Mouse (Mus musculus) naive thymus-derived CD4-positive, alpha-beta T cell, adult 2 months (primary cell): Measurements from ENCODE around the gene Znhit3.

Source experiments
- DNase-seq: peaks from one replicate; pipeline ENCODE4 v3.0.0-alpha.2; 2011; ENCODE audit warnings: low read depth

Gene Znhit3

DNA sequence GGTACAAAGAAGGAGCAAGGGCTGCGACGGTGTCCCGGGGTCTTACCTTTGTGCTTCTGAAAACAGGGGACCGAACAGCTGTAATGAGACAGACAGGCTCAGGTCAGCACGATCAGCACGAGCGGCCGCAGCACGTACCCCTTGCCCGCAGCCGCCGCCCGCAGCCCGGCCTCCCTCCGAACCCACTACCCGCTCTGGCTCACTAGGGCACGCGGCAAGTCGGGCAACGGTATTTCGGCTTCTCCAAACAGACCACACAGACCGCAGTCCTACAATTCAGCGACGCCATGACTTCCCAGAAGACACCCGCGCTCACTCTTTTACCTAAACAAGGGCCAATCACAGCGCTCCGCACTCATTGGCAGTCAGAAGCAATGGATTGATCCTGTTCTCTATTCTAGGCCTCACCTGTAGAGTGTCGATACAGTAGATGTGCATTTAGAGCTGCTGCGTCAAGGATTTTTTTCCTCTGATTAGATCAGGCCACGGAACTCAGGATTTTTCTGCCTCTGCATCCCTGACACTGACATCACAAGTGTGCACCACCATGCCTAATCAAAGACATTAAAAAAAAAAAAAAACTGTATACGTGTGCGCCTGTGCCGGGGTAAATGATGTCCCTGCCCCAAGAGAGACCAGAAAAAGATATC lies at the start of gene Znhit3:
Znhit3 (minus strand) TSS at position 314 of the 650 bp plus-strand sequence.
- DNase-seq: peak; percentile 91

DNA sequence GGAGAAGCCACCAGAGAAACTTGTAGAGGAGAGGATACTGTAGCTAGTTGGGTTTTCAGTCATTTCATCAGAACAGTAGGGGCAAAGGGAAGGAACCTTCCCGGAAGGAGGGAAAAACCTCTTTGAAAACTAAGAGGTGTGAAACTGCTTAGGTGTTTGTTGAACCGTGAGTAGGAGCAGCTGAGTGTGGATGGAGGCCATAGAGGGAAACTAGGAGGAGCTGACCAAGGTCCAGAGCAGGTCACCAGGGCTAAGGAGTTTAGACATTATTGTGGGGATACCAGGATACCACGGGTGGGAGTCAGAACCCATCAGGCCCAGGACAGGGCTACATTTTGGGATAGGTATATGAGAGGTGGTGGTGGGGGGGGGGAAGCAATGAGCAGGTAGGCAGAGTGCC lies 47.4 kb upstream of the Znhit3 start:
- no peak for DNase-seq

DNA sequence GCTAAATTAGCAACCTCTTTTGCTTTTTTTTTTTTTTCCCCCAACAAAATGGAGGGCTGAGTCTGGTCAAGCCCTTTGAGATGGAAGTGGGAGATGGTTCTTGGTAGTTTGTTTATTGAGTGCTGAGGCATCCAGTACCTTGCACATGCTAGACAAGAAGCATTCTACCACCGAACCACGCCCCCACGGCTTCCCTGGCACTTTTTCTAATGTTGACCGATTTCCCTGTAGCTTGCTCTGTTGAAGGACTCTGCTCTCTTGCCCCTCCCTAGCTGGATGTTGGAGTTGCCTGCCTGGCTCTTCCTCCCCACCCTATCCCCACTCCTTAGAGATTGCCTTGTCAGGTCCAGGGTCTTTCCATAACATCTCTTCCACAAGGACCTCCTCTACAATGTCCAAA lies 46.4 kb upstream of the Znhit3 start:
- DNase-seq: no peak

DNA sequence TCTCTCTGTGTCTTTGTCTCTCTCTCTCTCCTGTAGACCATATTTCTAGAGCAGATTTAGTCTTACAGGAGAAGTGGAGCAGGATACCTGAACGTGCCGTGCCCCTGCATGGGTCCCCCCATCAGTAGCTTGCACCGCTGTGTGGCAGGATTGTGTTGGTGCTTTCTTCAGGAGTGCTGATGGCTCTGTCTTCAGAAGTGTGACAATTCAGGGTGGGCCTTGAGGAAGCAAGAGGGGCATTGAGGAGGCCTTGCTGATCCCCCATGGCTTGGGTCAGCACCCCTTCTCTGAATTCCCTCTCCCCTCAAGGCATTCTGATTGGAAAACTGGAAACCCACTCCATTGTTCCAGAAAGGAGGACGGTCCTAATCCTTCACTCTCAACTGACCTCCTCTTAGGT lies 45.4 kb upstream of the Znhit3 start:
- no peak for DNase-seq

DNA sequence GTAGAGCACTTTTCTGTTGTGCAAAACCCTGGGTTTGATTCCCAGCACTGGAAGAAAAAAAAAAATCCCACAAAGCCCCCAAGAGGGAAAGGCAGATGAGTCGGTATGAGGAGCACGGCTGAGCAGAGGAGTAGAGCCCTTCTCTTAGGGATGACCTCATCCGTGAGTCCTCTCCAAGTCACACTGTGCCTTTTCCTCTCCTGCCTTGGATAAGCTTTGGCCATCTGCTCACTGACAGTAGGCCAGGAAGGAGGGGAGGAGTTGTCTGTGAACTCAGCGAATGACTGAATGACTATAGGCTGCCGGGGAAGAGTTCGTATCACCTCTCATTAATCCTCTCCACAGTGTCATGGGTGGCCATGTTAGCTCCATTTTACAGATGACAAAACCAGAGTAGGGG lies 44.6 kb upstream of the Znhit3 start:
- DNase-seq: no peak

DNA sequence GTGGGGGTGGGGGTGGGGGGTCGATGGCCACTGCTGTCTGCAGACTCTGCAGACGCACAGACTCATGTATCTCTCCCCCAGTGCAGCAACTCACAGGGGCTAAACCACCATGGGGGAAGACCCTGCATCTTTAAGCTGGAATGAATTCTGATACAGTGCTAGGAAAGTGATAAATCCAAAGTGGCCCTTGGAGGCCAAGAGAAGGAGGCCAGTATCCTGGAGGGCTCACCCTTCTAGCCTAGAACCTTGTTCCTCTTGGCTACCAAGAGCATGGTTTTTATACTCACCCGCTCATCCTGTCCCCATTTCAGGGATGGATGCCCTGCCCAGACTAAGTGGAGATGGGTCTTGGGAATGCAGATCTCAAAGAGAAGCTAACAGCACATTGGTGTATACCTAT lies 44.1 kb upstream of the Znhit3 start:
- no peak for DNase-seq

DNA sequence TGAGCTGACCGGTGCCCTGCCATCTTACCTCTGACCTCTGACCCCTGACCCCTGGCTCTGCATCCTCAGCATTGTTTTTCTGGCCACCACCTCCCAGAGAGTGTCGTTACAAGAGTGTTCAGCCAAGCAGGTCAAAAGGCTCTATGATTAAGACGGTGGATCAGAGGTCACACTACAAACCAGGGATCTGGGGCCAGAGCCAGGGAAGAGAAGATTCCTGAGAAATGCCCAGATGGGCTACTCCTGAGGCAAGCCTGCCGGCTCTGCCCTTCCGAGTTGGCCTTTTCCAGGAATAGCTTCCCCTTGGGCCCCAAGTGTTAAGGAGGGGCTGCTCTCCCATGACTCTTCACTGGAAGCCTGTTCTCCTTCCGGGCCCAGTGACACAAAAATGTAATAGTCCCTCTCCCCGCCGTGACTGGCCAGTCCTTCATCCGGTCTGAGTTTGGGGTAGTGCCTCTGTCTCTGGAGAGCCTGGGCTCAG lies 43.6 kb upstream of the Znhit3 start:
- no peak for DNase-seq

DNA sequence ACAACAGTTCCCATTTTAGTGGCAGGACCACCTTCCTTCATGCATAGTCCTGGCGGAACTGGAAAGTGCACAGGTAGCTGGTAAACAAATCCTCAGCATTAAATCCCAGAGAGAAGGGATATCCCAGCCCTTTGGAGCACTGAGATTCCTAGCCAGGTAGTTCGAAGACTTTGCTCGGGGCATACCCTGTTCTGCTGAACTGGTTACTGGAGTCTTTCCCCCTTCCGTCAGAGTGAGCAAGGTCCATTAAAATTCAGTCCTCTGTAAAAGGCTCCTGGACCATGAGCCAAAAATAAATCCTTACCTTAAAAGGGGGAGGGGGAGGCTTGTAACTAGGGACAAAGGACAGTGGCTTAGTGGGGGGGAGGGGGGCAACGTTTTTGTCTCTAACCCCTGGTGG lies 43.0 kb upstream of the Znhit3 start:
- no peak for DNase-seq

DNA sequence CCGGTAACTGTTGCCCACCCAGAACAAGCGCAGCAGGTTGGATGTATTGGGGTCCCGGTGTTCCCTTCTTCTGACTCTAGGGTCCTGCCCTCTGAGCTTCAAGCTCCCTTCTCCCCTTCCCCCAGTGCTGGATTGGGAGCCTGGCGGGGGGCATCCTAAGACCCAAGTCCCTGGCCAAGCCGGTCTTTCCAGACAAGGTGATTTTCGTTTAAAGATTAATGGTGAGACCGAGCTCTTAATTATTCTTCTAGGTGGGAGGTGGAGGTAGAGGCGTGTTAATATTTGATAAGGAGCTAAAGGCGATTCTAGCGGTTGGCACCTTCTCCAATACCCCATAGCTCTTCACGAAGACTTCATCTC lies 42.1 kb upstream of the Znhit3 start:
- DNase-seq: no peak

DNA sequence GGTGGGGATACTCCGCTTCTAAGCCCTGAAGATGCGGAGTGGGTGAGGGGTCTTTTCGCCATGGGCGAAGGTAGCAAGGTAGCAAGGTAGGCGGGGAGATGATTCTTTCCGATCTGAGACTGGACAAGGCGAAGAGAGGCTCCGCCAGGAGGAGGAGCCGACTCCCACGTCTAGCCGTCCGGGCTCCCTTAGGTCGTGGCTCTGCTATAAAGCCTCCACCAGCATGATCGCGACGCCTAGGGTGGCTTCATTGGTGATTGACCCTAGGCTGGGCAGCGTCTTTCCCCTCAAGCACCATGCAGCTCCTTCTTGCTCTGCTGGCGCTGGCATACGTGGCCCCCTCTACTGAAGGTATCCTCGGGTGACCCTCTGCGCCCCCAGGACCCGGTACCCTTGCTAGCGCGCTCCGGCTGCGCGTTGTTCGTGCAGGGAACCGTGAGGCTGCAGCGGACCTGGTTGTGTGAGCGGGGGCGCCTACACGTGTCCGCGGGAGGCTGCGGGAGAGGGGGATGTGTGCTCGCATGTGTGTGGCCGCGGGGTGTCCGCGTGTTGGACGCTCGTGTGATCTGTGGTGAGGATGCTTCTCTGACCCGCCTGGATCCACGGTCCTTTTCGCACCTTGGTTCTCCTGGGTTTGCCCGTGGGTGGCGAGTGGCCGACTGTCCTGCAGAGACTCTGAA lies 41.6 kb upstream of the Znhit3 start, which contains the start of gene Car4:
Car4 (plus strand) TSS at position 196 of the 680 bp plus-strand sequence.
- no peak for DNase-seq

DNA sequence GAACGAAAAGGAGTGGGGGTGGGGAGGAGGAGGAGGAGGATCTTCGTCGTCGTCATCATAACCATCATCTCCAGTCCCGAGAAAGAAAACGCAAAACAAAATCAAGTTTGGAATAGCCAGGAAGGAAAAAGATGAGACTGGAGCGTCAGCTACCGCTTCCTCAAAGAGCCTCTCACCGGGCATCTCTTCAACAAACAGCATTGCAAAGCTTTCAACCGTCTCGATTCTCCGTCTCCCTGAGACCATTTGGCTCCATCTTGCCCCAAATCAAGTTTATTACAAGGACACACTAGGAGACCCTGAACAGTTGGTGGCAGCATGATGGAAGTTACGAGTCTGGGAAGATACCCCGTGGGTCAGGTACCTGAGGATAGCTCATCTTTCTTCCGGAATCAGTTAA lies 41.0 kb upstream of the Znhit3 start:
- DNase-seq: no peak

DNA sequence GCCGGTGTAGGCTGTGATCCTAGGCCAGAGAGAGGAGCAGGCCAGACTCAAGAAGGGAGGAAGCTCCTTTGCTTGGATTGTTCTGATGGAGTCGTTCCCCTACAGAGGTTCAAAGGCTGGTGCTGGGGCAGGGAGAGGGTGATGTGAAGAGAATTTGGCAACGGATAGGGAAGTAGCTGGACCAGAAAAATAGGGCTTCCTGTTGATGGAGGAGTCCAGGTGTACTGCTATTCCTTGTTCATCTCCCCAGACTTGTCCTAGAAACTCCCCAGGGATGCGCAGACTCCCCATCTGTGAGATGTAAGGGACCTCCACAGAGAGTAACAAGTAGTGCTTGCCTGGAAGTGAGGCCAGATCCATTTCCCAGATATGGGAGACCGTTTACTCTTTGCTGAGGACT lies 40.2 kb upstream of the Znhit3 start:
- no peak for DNase-seq

DNA sequence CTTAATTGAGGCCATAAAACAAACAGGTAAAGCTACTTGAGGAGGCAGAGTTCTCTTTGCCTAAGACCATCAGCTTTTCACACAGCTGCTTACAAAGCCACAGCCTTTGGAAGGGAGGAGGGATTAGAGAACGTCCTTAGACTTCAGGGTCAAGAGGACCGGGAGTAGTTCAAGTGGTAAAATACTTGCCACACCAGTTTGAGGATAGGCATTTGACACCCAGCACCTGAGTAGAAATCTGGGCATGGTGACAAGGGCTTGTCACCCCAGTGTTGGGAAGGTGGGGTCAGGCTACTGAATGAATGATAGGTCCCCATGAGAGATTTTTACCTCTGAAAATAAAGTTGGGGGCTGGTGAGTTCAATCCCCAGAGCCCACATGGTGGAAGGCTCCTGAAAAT lies 36.4 kb upstream of the Znhit3 start:
- no peak for DNase-seq

DNA sequence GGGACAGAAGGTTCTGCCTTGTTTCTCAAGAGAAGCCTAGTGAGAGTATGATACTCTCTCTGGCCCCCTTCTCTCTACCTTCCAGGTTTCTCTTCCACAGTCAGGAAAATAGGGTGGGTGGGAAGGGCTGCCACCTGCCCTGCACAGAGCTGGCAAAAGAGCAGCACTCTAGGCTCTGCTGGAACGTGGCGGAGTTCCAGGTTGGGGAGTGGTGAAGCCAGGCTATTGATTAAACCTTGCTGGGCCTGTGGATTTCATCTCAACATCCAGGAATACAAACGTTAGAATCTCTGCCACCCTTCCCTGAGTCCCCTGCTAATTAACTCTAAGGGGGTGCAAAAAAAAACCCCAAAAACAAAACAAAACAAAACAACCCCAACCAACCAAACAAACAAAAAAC lies 32.4 kb upstream of the Znhit3 start:
- no peak for DNase-seq

DNA sequence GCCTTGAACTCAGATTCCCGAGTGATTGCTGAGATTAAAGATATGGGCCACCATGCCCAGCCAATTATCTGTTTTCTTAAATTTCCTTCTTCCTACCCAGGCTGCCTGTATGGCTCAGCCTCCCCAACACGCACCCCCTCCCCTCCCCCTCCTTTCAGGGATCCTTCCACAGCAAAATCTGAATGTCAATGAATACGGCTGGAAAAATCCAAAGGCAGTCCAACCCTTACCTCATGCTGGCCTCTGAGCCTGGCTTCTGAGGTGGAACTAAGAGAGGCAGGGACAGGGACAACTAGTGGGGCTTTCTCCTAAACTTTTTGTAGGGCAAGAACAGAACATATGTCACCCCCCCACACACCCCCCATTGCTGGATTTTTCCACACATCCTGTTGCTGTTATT lies 31.9 kb upstream of the Znhit3 start:
- DNase-seq: no peak

DNA sequence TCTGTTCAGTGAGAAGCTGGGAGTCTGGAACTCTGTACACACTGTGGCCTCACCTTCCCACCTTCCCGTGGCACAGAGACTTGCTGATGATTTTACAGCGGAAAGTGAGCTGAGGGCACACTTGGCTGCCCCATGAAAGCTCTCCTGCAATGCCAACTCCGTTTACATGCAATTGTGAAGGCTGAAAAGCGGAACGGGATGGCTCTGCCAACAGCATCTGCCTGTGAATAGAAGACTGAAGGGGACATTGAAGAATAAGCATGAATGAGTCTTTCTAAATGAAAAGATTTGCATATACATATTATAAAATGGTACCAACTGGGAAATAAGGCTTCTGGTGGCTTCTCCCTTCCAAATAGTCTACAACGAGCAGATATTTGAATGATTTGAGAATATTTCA lies 31.0 kb upstream of the Znhit3 start:
- DNase-seq: no peak

DNA sequence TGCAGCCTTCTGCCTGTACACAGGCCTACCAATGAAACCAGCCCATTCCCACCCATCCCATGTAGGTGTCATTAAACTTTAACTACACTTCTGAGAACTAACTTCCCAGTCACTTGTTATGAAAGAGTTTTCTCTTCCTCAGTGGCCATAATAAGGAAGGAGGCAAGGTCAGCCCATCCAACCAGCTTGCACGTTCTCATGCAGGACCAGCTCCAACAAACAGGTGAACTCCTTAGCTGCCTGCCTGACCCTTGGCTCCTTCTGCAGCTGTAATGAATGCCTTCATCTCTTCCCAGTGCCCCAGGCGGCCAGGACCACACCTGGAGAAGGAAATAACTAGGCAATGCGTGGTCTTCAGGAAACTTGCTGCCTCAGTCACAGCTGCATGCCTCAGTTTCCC lies 29.7 kb upstream of the Znhit3 start:
- no peak for DNase-seq

DNA sequence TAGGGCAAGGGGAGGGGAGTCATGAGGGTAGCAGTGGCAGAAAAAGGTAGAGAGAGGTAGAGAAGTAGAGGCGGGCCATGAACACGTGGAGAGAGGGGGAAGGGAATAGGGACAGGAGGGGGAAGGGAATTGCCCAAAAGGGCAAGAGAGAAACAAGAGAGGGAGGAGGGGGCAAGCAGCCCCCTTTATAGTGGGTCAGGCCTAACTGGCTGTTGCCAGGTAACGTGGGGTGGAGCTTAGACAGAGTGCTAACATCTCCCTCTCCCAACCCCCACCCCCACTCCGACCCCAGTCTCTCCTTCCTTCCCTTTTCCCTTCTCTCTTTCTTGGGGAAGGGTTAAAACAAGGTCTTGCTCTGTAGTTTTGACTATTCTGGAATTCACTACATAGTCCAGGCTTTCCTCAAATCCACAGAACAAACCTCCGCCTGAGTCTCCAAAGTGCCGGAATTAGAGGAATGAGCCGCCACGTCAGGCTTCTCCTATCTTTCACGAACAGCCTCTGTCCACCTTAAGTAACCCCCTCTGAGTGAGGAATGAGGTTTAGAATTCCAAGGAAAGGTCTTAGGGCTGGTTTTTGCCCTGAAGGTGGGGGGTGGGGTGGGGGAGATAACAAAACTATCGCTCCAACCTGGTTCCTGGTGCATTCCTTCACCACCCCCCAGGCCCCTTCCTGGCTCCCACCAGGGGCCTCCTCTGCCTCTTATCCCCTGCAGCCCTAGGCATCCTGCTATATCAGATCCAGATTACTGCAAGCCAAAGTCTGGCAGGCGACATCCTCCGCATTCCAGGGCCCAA lies 28.7 kb upstream of the Znhit3 start:
- DNase-seq: no peak

DNA sequence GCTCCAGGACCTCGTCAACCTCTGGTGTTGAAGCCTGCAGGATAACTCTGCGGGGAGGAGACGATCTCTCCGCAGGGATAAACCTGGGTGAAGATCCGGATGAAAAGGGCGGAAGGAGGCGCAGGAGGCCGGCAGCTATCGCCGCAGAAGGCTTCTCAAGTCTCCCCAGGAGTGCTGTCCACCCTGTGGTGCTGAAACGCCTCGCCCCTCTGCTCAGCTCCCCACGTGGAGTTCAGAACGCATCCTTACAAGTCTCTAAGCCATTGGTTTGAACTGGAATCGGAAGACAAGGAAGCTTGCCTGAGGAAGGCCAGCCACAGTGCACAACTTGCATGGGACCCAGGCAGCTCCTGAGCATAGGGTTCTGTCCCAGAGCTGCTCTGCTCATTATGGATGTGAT lies 27.8 kb upstream of the Znhit3 start:
- DNase-seq: no peak

DNA sequence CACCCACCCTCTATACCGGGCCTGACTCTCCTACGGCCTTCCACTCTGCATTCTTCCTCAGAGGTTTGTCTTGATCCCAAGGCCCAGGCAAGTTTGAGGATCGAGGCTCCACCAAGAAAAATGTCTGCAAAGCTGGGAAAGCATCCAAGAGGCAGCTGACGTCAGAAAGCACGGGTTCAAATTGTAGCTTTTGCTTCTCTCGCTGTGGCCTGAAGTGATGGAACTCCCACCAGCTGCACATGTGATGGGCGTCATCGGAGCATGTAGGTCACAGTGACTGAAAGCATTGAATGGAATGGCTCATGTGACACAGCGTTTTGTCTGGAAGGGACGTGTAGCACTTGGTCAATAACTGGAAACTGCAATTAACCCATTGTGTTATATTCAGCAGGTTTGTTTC lies 24.0 kb upstream of the Znhit3 start:
- no peak for DNase-seq

DNA sequence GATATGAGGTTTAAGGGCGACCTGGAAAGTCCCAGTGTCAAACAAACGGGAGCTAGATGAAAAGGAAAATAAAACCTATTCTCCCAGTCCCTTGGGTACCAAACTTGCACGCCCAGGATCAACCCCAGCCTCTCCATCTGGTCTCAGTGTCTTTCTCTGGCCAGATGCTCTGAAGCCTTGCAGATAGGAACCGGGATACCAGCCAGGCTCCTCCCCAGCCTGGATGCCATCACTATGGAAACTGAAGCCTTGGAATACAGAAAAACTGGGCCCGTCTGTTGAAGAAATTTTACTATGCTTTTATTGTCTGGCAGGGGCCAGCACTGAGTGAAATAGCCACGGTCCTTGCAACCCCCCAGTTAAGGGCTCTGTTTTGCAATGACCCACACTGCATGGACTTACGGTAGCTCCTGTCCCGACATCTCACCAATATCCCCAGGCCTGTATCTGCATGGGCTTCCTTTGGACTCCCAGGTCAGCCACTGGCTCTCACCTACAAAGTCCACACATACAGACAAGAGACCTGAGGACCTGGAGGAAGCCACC lies 23.4 kb upstream of the Znhit3 start:
- no peak for DNase-seq

DNA sequence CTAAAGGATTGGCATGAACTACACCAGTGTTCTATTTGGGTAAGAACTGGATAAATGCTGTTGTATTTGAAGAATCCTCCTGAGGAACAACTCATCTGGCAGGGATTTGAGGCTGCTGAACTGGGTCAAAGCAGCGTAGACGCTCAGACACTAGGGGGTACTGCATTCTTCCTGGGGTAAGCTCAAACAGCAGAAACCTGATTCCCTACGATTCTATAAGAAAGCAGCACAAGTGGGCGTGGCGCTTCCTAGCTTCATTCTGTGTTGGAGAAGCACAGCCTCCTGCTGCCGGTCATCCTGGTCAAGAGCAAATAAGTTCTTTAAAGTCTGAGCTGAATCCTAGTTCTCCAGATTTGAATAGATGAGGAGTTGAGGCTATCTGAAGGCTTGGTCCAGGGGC lies 16.1 kb upstream of the Znhit3 start:
- no peak for DNase-seq

DNA sequence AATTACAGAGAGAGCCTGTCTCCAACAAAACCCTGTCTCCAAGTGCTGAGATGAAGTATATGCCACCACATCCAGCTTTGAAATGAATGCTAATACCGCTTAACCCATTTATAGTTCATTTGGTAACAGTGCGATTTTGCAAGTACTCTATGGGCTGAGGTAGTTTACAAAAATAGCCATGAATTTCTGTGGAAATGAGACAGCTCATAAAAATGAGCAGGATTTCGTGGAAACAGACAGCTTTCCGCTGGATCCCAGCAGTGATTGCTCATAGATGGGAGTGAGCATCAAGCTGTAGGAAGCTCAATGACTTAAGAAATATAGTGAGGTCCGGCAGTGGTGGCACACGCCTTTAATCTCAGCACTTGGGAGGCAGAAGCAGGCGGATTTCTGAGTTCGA lies 4.8 kb upstream of the Znhit3 start:
- DNase-seq: no peak
